Mouse (Mus musculus) C2C12 (cell line): Measurements from ENCODE around the gene Rpl13. TPM values are rescaled to one million over a fixed set of nuclear protein-coding genes. Genes with fewer than 3 reads are reported as not detected.

Experiments
- H3K27me3 ChIP-seq: one replicate; pipeline ENCODE4 v1.6.1; 2011; ENCODE audit not compliant: control insufficient read depth, insufficient read depth, insufficient read length
- H3K36me3 ChIP-seq: one replicate; pipeline ENCODE4 v1.6.1; 2011; ENCODE audit not compliant: control insufficient read depth, insufficient read depth
- H3K4me3 ChIP-seq: one replicate; pipeline ENCODE4 v1.5.1; 2011; ENCODE audit warnings: mild to moderate bottlenecking, control low read depth; ENCODE audit not compliant: poor library complexity, insufficient read depth, severe bottlenecking
- H3K79me2 ChIP-seq: one replicate; pipeline ENCODE4 v1.6.1; 2011; ENCODE audit not compliant: control insufficient read depth, insufficient read depth
- H3K79me3 ChIP-seq: one replicate; pipeline ENCODE4 v1.6.1; 2011; ENCODE audit warnings: low read depth, control low read depth
- H3ac ChIP-seq: one replicate; pipeline ENCODE3; 2011; ENCODE audit warnings: low read depth; ENCODE audit not compliant: control insufficient read depth, insufficient read length
- CEBPB ChIP-seq: IDR thresholded peaks from one replicate; pipeline ENCODE4 v1.6.1; 2011; ENCODE audit warnings: low read depth, mild to moderate bottlenecking, control low read depth, moderate library complexity
- CTCF ChIP-seq: IDR thresholded peaks from one replicate; pipeline ENCODE4 v1.5.1; 2011; ENCODE audit not compliant: control insufficient read depth, insufficient read depth, insufficient read length
- FOSL1 ChIP-seq: IDR thresholded peaks from one replicate; pipeline ENCODE4 v1.8.0; 2011; ENCODE audit warnings: mild to moderate bottlenecking, low read length; ENCODE audit not compliant: poor library complexity, insufficient read depth, severe bottlenecking
- MAX ChIP-seq: IDR thresholded peaks from one replicate; pipeline ENCODE4 v1.6.1; 2011; ENCODE audit warnings: mild to moderate bottlenecking, control low read depth
- MYOD1 ChIP-seq: IDR thresholded peaks from one replicate; pipeline ENCODE4 v1.6.1; 2011; ENCODE audit warnings: low read depth; ENCODE audit not compliant: control insufficient read depth, insufficient read length
- MYOG ChIP-seq: IDR thresholded peaks from one replicate; pipeline ENCODE4 v1.6.1; 2011; ENCODE audit not compliant: control insufficient read depth, insufficient read length; ENCODE audit errors: extremely low read depth
- USF1 ChIP-seq: IDR thresholded peaks from one replicate; pipeline ENCODE4 v1.6.1; 2011; ENCODE audit warnings: low read depth, mild to moderate bottlenecking, control low read depth, moderate library complexity
- polyA plus RNA-seq: library from polyadenylated mRNA; unstranded; fragments of >200 nt; fragmentation: generic; extraction: Trizol; gene quantifications from one replicate; pipeline ENCODE4 v1.2.1, GENCODE M21; 2012; ENCODE audit warnings: missing spikeins

Rpl13 gene
- polyA plus RNA-seq, 1 experiment, result 3,422 TPM

DNA sequence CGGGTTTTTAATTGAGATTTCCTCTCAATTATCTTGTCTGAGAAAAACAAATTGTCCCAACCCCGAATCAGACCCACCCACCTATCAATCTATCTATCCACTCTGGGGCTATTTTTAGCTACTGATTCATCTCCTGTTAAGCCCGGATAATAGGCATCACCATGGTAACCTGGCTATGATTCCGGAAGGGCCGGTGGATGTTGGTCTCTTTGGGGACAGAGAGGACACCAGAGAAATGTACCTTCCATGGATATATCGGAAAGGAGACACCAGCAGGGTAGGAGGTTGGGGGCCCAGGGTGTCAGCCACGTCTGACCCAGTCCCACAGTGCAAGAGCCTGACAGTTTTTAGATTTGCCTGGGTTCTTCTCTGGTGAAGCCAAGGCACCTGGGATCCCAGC lies 33.3 kb downstream of the Rpl13 start:
- no peaks in the 10 kb centered on the region for H3K36me3 ChIP-seq
- TF ChIP-seq USF1, result no peak
- TF ChIP-seq MYOD1, result no peak
- no peak overlapping the region for H3ac ChIP-seq
- H3K79me2 ChIP-seq, result no peaks in the 10 kb centered on the region
- no peaks in the 10 kb centered on the region for H3K27me3 ChIP-seq
- H3K79me3 ChIP-seq, result no peaks in the 10 kb centered on the region
- no peak overlapping the region for H3K4me3 ChIP-seq

DNA sequence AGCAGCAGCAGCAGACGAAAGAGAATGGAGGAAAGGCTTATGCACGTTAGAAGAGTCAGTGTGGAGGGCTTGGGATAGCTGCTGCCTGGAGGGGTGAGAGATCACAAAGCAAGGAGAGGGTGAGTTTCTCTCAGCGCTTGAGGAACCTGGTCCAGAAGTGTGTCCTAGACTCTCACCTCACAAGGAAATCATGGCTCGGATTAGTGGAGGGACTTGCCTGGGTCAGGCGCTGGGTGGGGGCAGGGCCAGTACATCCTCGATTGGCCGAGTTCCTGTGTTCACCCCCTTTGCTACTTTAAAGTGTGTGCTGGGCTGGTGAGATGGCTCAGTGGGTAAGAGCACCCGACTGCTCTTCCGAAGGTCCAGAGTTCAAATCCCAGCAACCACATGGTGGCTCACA lies 33.7 kb downstream of the Rpl13 start:
- Histone ChIP-seq H3K36me3 (no peaks in the 10 kb centered on the region), H3K4me3 (no peak overlapping the region), H3K27me3 (no peaks in the 10 kb centered on the region), H3K79me2 (no peaks in the 10 kb centered on the region), H3K79me3 (no peaks in the 10 kb centered on the region), H3ac (no peak overlapping the region)
- TF ChIP-seq FOSL1, result no peak
- TF ChIP-seq CEBPB, result no peak
- TF ChIP-seq CTCF, result no peak
- no peak for TF ChIP-seq MAX

DNA sequence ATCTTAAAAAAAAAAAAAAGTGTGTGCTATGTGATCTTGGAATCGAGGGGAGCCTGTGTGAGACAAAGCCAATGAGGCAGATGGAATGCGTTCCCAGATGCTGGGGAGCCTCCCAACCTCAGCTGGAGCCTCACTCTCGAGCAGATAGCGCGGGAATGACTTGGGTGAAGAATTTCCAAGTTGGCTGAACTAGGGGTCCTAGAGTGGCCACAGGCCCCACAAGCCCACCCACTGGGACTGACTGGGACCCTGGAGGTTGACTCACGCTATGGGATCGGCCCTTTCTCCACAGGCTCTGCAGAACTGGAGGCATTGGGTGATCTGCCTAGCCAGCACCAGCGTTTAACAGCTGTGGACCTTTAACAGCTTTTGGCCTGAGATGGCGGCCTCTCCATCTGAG lies 34.1 kb downstream of the Rpl13 start:
- Histone ChIP-seq H3ac (no peak overlapping the region), H3K4me3 (no peak overlapping the region), H3K27me3 (no peaks in the 10 kb centered on the region), H3K79me3 (no peaks in the 10 kb centered on the region), H3K79me2 (no peaks in the 10 kb centered on the region), H3K36me3 (no peaks in the 10 kb centered on the region)
- TF ChIP-seq CEBPB, result no peak
- TF ChIP-seq FOSL1, result no peak
- TF ChIP-seq MYOG, result no peak
- TF ChIP-seq MYOD1, result no peak
- TF ChIP-seq USF1, result no peak
- TF ChIP-seq MAX, result no peak
- TF ChIP-seq CTCF, result no peak

DNA sequence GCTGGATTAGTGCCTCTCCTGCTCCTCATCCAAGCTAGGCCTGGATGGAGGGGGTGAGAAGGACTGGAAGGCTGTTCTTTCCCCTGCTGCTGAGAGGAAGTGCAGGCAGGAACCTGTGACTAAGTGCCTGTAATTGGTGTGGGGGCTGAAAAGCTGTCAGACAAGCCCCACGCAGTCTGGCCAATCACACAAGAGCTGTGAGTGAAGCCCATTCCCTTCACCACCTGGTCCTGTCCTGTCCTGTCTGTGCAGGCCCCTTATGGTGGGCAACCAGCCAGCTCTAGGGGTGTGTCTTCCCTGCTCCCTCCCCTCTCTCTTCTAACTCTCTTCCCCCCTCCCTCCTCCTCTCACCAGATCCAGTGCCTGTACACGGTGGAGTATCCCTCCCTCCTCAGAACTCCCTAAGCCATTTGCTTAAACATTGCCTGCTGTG lies 35.5 kb downstream of the Rpl13 start:
- no peak overlapping the region for H3ac ChIP-seq
- no peak overlapping the region for H3K4me3 ChIP-seq
- no peak for TF ChIP-seq CEBPB
- TF ChIP-seq MAX, result no peak
- TF ChIP-seq MYOG, result no peak
- no peak for TF ChIP-seq CTCF
- peak; percentile 57 for TF ChIP-seq MYOD1
- TF ChIP-seq FOSL1, result no peak
- H3K27me3 ChIP-seq, result no peaks in the 10 kb centered on the region
- H3K79me3 ChIP-seq, result no peaks in the 10 kb centered on the region
- no peaks in the 10 kb centered on the region for H3K36me3 ChIP-seq
- no peaks in the 10 kb centered on the region for H3K79me2 ChIP-seq

DNA sequence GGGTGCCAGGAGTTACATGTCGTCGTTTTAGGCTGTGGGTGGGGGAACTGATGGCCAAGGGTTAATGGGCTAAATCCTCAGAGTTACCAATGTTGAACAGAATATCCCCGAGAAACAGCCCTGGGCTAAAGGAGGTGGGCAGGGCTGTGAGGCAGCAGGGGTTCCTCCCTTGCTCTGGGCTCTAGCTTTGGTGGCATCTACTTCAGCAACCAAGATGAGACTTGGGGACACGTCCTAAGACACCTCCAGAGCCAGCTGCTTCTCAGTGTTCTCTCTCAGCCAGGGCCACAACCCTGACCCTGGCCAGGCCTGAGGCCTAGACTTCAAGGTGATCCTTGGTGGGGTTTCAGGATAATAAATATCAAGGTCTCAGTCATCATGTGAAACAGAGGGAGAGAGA lies 36.6 kb downstream of the Rpl13 start:
- no peak overlapping the region for H3ac ChIP-seq
- no peak for TF ChIP-seq MAX
- no peak for TF ChIP-seq MYOD1
- TF ChIP-seq USF1, result no peak
- no peak for TF ChIP-seq CEBPB
- TF ChIP-seq MYOG, result no peak
- no peak for TF ChIP-seq CTCF
- no peak for TF ChIP-seq FOSL1
- H3K27me3 ChIP-seq, result no peaks in the 10 kb centered on the region
- H3K36me3 ChIP-seq, result no peaks in the 10 kb centered on the region
- no peaks in the 10 kb centered on the region for H3K79me3 ChIP-seq
- H3K79me2 ChIP-seq, result no peaks in the 10 kb centered on the region
- no peak overlapping the region for H3K4me3 ChIP-seq

DNA sequence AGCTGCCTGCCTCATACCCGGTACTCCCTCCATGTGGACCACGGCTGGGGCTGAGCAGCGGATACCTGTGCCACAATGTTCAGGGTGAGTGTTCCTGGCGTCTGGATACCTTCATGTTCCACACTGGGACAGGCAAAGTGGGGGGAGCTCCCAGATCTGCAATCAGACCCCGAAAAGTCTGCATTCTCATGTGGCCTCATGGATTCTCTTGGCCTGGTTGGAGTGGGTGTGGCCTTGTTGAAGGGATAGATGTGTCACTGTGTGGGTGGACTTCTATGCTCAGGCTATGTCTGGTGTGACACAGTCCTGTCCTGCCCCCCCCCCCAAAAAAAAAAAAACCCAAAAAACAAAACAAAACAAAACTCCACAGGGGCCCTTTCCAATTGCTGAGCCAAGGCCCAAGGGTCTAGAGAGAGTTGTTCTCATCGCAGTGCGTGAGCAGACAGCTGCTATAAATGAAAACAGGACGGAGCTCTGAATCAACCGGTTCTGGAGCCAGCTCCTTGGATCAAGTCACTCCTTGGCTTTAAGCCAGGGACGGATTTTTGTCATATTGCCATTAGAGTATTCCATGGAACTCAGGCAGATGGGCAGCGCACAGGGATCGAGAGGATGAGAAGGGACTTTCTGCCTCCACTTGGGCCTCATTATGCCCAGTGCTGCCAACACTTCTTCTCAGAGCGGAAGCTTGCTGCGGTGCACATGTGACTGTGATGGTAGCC lies 39.8 kb downstream of the Rpl13 start:
- TF ChIP-seq MYOG (no peak), USF1 (peak; percentile 24)
- Histone ChIP-seq H3K27me3 (no peaks in the 10 kb centered on the region), H3K79me2 (no peaks in the 10 kb centered on the region), H3K4me3 (no peak overlapping the region), H3ac (no peak overlapping the region), H3K79me3 (no peaks in the 10 kb centered on the region), H3K36me3 (no peaks in the 10 kb centered on the region)
